In genomic region chrX:52775973-52776372, GRCm38 (mm10) we compare ENCODE assay signal across 9 mouse cellular contexts. TPM values are rescaled to one million over a fixed set of nuclear protein-coding genes. Genes with fewer than 3 reads are reported as not detected.
A peak's percentile ranks its signal among the peaks of the same experiment; 100 is the strongest.
DNase-seq lines count a peak whose midpoint lies in the region; ATAC-seq and TF ChIP-seq lines count a peak whose summit lies in the region.
"Had no signal": no experiment of that assay in that cellular context is flagged by ENCODE, and none has a peak within 500 bp of the region (broad histone marks: within the 10 kb centered on the region; RNA-seq: fewer than 3 reads in every experiment).

No protein-coding gene starts in this region.

- H3K4me2 ChIP-seq in forebrain, embryonic 16.5 days (ENCODE audit: low read length): no peak overlapping the region
- H3K4me2 ChIP-seq in midbrain, embryonic 13.5 days (replicated peaks): no peak overlapping the region
- H3K4me2 ChIP-seq in lung, embryonic 14.5 days: no peak overlapping the region
- H3K4me2 ChIP-seq: heart, embryonic 13.5 days had no signal

- H3K27me3 ChIP-seq in forebrain, embryonic 10.5 days (ENCODE audit: poor library complexity, severe bottlenecking): no peaks in the 10 kb centered on the region
- H3K27me3 ChIP-seq in forebrain, embryonic 16.5 days (replicated peaks; ENCODE audit: control insufficient read depth, insufficient read depth, low read length): no peaks in the 10 kb centered on the region
- no peaks in the 10 kb centered on the region for H3K27me3 ChIP-seq in midbrain, embryonic 10.5 days (ENCODE audit: low read depth, poor library complexity, severe bottlenecking)
- no peaks in the 10 kb centered on the region for H3K27me3 ChIP-seq in midbrain, embryonic 13.5 days
- H3K27me3 ChIP-seq in lung, embryonic 14.5 days (ENCODE audit: insufficient read depth, low read length): no peaks in the 10 kb centered on the region
- H3K27me3 ChIP-seq in thymus, adult 2 months (ENCODE audit: control insufficient read depth, insufficient read depth, low read length): no peaks in the 10 kb centered on the region
- H3K27me3 ChIP-seq: heart, embryonic 13.5 days had no signal

- H3K36me3 ChIP-seq in forebrain, embryonic 10.5 days (replicated peaks): no peaks in the 10 kb centered on the region
- no peaks in the 10 kb centered on the region for H3K36me3 ChIP-seq in forebrain, embryonic 16.5 days (ENCODE audit: control insufficient read depth, insufficient read depth)
- no peaks in the 10 kb centered on the region for H3K36me3 ChIP-seq in midbrain, embryonic 10.5 days
- no peaks in the 10 kb centered on the region for H3K36me3 ChIP-seq in midbrain, embryonic 13.5 days
- H3K36me3 ChIP-seq in lung, embryonic 14.5 days (ENCODE audit: insufficient read depth): no peaks in the 10 kb centered on the region
- H3K36me3 ChIP-seq in thymus, adult 2 months (ENCODE audit: control insufficient read depth, insufficient read depth, low read length): no peaks in the 10 kb centered on the region
- H3K36me3 ChIP-seq: heart, embryonic 13.5 days had no signal

- H3K9me3 ChIP-seq in forebrain, embryonic 10.5 days: no peaks in the 10 kb centered on the region
- no peaks in the 10 kb centered on the region for H3K9me3 ChIP-seq in forebrain, embryonic 16.5 days (ENCODE audit: control insufficient read depth, low read length)
- H3K9me3 ChIP-seq in midbrain, embryonic 10.5 days (replicated peaks): no peaks in the 10 kb centered on the region
- H3K9me3 ChIP-seq in midbrain, embryonic 13.5 days: no peaks in the 10 kb centered on the region; the same call in 1 of the 2 replicates
- no peaks in the 10 kb centered on the region for H3K9me3 ChIP-seq in lung, embryonic 14.5 days (ENCODE audit: low read depth, low read length)
- H3K9me3 ChIP-seq: heart, embryonic 13.5 days had no signal

- H3K27ac ChIP-seq in forebrain, embryonic 10.5 days: no peak overlapping the region
- no peak overlapping the region for H3K27ac ChIP-seq in forebrain, embryonic 16.5 days (ENCODE audit: low read length)
- no peak overlapping the region for H3K27ac ChIP-seq in midbrain, embryonic 10.5 days (replicated peaks)
- H3K27ac ChIP-seq in midbrain, embryonic 13.5 days: no peak overlapping the region
- no peak overlapping the region for H3K27ac ChIP-seq in lung, embryonic 14.5 days (ENCODE audit: low read depth)
- H3K27ac ChIP-seq in thymus, adult 2 months (ENCODE audit: control insufficient read depth, insufficient read depth, low read length): no peak overlapping the region
- H3K27ac ChIP-seq: heart, embryonic 13.5 days had no signal

- TF ChIP-seq POLR2A in thymus, adult 2 months (IDR thresholded peaks at IDR 0.05; ENCODE audit: control insufficient read depth, extremely low read depth, insufficient read depth, low read length, poor library complexity): no peak

- ATAC-seq in forebrain, embryonic 16.5 days: no peak
- no peak for ATAC-seq in midbrain, embryonic 13.5 days
- no peak for ATAC-seq in lung, embryonic 14.5 days (ENCODE audit: insufficient read depth)

- no peaks in the 10 kb centered on the region for H3K4me1 ChIP-seq in forebrain, embryonic 10.5 days
- H3K4me1 ChIP-seq in forebrain, embryonic 16.5 days (replicated peaks; ENCODE audit: control insufficient read depth, insufficient read depth, low read length): no peaks in the 10 kb centered on the region
- no peaks in the 10 kb centered on the region for H3K4me1 ChIP-seq in midbrain, embryonic 10.5 days
- H3K4me1 ChIP-seq in midbrain, embryonic 13.5 days (replicated peaks): no peaks in the 10 kb centered on the region
- no peaks in the 10 kb centered on the region for H3K4me1 ChIP-seq in lung, embryonic 14.5 days (ENCODE audit: insufficient read depth)
- H3K4me1 ChIP-seq in thymus, adult 2 months (replicated peaks; ENCODE audit: control insufficient read depth, insufficient read depth, low read length): no peaks in the 10 kb centered on the region
- H3K4me1 ChIP-seq: heart, embryonic 13.5 days had no signal

- TF ChIP-seq CTCF in lung, embryonic 14.5 days (IDR thresholded peaks at IDR 0.05; ENCODE audit: low read depth): peak; percentile 60
- no peak for TF ChIP-seq CTCF in thymus, adult 2 months (IDR thresholded peaks at IDR 0.05; ENCODE audit: borderline replicate concordance, control insufficient read depth, extremely low read depth, insufficient read depth, low read length, poor library complexity)

- DNase-seq in forebrain, embryonic 10.5 days (ENCODE audit: extremely low spot score, low spot score): peak; percentile 30
- peak; percentile 47 for DNase-seq in midbrain, embryonic 10.5 days (ENCODE audit: low spot score)
- peak; percentile 34 for DNase-seq in c-Kit-positive CD71-negative TER-119-negative erythroid progenitor cells, embryonic 14.5 days (ENCODE audit: low read depth)
- DNase-seq in lung, embryonic 14.5 days: no peak
- DNase-seq in thymus, adult 2 months: peak; percentile 51
- no peak for DNase-seq in layer of hippocampus, postnatal 36 days

- no peak overlapping the region for H3K9ac ChIP-seq in forebrain, embryonic 16.5 days (replicated peaks; ENCODE audit: low read depth, low read length)
- H3K9ac ChIP-seq in midbrain, embryonic 13.5 days (replicated peaks): no peak overlapping the region
- H3K9ac ChIP-seq in lung, embryonic 14.5 days: no peak overlapping the region
- H3K9ac ChIP-seq: heart, embryonic 13.5 days had no signal

- no peak overlapping the region for H3K4me3 ChIP-seq in forebrain, embryonic 10.5 days
- H3K4me3 ChIP-seq in forebrain, embryonic 16.5 days (replicated peaks; ENCODE audit: low read length): no peak overlapping the region
- H3K4me3 ChIP-seq in midbrain, embryonic 10.5 days: no peak overlapping the region
- no peak overlapping the region for H3K4me3 ChIP-seq in midbrain, embryonic 13.5 days (replicated peaks)
- H3K4me3 ChIP-seq in lung, embryonic 14.5 days (ENCODE audit: low read depth, low read length): no peak overlapping the region
- no peak overlapping the region for H3K4me3 ChIP-seq in thymus, adult 2 months (ENCODE audit: control insufficient read depth, insufficient read depth, low read length)
- H3K4me3 ChIP-seq: heart, embryonic 13.5 days had no signal

- 65% methylated on average over 3 of the region's 3 CpGs for WGBS in forebrain, embryonic 10.5 days
- WGBS in forebrain, embryonic 16.5 days: 57% methylated on average over 3 of the region's 3 CpGs
- 57% methylated on average over 3 of the region's 3 CpGs for WGBS in midbrain, embryonic 10.5 days
- WGBS in midbrain, embryonic 13.5 days: 55% methylated on average over 3 of the region's 3 CpGs
- WGBS in lung, embryonic 14.5 days: 46% methylated on average over 3 of the region's 3 CpGs
- WGBS in thymus, adult 2 months: 36% methylated on average over 3 of the region's 3 CpGs

RNA-seq across cellular contexts. Expression of gene Ccdc160, which starts 15.0 kb away (rescaled TPM):
- polyA plus RNA-seq in forebrain, embryonic 10.5 days (2016; fragmentation: Nextera tagmentation; extraction: Ambion mirVana): 6.3 and 6.6 TPM in 2 replicates
- polyA plus RNA-seq in forebrain, embryonic 16.5 days (2015; fragmentation: Nextera tagmentation; extraction: Ambion mirVana): 2.3 and 3.3 TPM in 2 replicates
- polyA plus RNA-seq in midbrain, embryonic 10.5 days (2016; fragmentation: Nextera tagmentation; extraction: Ambion mirVana): 8.5 and 12.4 TPM in 2 replicates
- polyA plus RNA-seq in midbrain, embryonic 13.5 days (2015; fragmentation: Nextera tagmentation; extraction: Ambion mirVana): 4.9 TPM in 2 replicates
- polyA plus RNA-seq in lung, embryonic 14.5 days (2014; fragmentation: Nextera tagmentation; extraction: Ambion mirVana): 1.9 and 2.7 TPM in 2 replicates
- not detected in 2 replicates for polyA plus RNA-seq in thymus, adult 2 months (2012; rRNA removed)
- total RNA-seq in layer of hippocampus, postnatal 36 days (2021): 1 to 10 TPM; 2.5 to 2.9 TPM

Comparison
In these comparisons a context has a peak if more than half of its experiments do, and no peak if none do; other contexts are left out.
1. DNase-seq: peak in forebrain, embryonic 10.5 days (single experiment), midbrain, embryonic 10.5 days (single experiment), c-Kit-positive CD71-negative TER-119-negative erythroid progenitor cells, embryonic 14.5 days (single experiment) and thymus, adult 2 months (single experiment); none in lung, embryonic 14.5 days (single experiment) and layer of hippocampus, postnatal 36 days (0 of 2).